Comparison of ENCODE assay signal across 9 mouse cellular contexts in the genomic region with DNA sequence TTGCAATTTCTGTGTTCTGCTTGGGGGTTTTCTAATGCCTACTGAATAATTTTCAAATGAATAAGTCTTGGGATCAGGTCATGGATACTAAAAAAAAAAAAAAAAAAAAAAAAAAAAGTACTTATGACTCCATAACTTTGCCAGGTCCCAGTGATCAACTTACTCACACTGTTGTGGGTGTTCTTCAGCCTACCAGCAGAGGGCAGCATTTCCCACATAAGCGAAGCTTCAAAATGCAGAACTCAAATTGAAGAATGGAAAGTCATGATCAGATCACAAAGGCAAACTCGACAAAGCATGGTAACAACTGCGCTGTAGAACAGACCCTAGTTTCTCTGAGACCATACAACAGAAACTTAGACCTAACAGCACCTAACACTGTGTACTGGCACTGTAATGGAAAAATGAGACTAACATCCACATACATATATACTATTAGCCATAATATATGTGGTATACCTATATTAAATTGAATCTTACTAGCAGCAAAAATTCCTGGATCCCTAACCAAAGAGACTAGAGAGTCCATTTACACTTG.
DNase-seq lines count a peak whose midpoint lies in the region; ATAC-seq and TF ChIP-seq lines count a peak whose summit lies in the region.
"Had no signal": no experiment of that assay in that cellular context is flagged by ENCODE, and none has a peak within 500 bp of the region (broad histone marks: within the 10 kb centered on the region; RNA-seq: fewer than 3 reads in every experiment).

No protein-coding gene starts in this region.

- peak; percentile 93 to 95 for TF ChIP-seq CTCF in CH12.LX (conservative IDR thresholded peaks at IDR 0.05 in 1 of 2, IDR thresholded peaks at IDR 0.05 in 1 of 2; ENCODE audit: low read depth in 2 of 2, low read length in 2 of 2)
- TF ChIP-seq CTCF in layer of hippocampus, adult 2 months (conservative IDR thresholded peaks at IDR 0.05): peak; percentile 91

- no peak for TF ChIP-seq EP300 in CH12.LX (IDR thresholded peaks at IDR 0.05; ENCODE audit: low read length)

- no peaks in the 10 kb centered on the region for H3K27me3 ChIP-seq in CH12.LX (replicated peaks)
- no peaks in the 10 kb centered on the region for H3K27me3 ChIP-seq in embryonic facial prominence, embryonic 14.5 days (replicated peaks; ENCODE audit: control insufficient read depth, insufficient read depth, low read length)
- H3K27me3 ChIP-seq: limb, embryonic 12.5 days had no signal

- in situ Hi-C loops in CH12.LX (cut with MboI; ENCODE audit: low pct_ligation_motif_present, low pct_unique_long_range_greater_than_20kb, low sequenced_read_pairs): loop anchor here (10.0 kb wide), 1 partner anchor 198 kb away; a partner anchor contains a TSS

- peak; percentile 74 for DNase-seq in CH12.LX (ENCODE audit: extremely low read depth)
- DNase-seq in adrenal gland, postnatal 36 days: peak; percentile 77 to 86
- DNase-seq in embryonic facial prominence, embryonic 14.5 days (ENCODE audit: low spot score): peak; percentile 85
- DNase-seq in heart, adult 9 months (ENCODE audit: low spot score in 2 of 2): peak; percentile 39 to 59
- peak; percentile 67 to 74 for DNase-seq in layer of hippocampus, adult 2 months (ENCODE audit: low spot score in 2 of 2)
- peak; percentile 80 for DNase-seq in lung, postnatal 36 days
- DNase-seq in retina, postnatal 1 day: peak; percentile 76
- DNase-seq in urinary bladder, adult 2 months (ENCODE audit: low spot score): peak; percentile 26

- no peaks in the 10 kb centered on the region for H3K79me2 ChIP-seq in CH12.LX (replicated peaks; ENCODE audit: control insufficient read depth, extremely low read depth, insufficient read depth, poor library complexity, severe bottlenecking)

- no peak overlapping the region for H3K4me3 ChIP-seq in CH12.LX (replicated peaks in 1 of 3; ENCODE audit: low read depth in 2 of 3, low read length in 2 of 3, poor library complexity in 1 of 3)
- H3K4me3 ChIP-seq in embryonic facial prominence, embryonic 14.5 days (ENCODE audit: low read depth, low read length): no peak overlapping the region
- no peak overlapping the region; the same call in 1 of the 2 replicates for H3K4me3 ChIP-seq in layer of hippocampus, adult 2 months
- H3K4me3 ChIP-seq: limb, embryonic 12.5 days had no signal

- no peaks in the 10 kb centered on the region for H3K4me1 ChIP-seq in CH12.LX (ENCODE audit: control insufficient read depth in 1 of 2, insufficient read depth in 2 of 2)
- no peaks in the 10 kb centered on the region for H3K4me1 ChIP-seq in embryonic facial prominence, embryonic 14.5 days (ENCODE audit: control insufficient read depth, insufficient read depth, low read length)
- H3K4me1 ChIP-seq: limb, embryonic 12.5 days had no signal

- no peak overlapping the region for H3K27ac ChIP-seq in CH12.LX (ENCODE audit: insufficient read depth, low read depth)
- H3K27ac ChIP-seq in embryonic facial prominence, embryonic 14.5 days (replicated peaks; ENCODE audit: low read depth, low read length): no peak overlapping the region
- no peak overlapping the region for H3K27ac ChIP-seq in layer of hippocampus, adult 2 months
- H3K27ac ChIP-seq: limb, embryonic 12.5 days had no signal

- peak; percentile 50; the same call in 1 of the 2 replicates for ATAC-seq in embryonic facial prominence, embryonic 14.5 days (ENCODE audit: low read depth)

- TF ChIP-seq RAD21 in CH12.LX (IDR thresholded peaks at IDR 0.05; ENCODE audit: low read depth, low read length): peak; percentile 85

- WGBS in embryonic facial prominence, embryonic 14.5 days: 19% methylated on average over 3 of the region's 3 CpGs

- no peak for TF ChIP-seq POLR2A in CH12.LX (IDR thresholded peaks at IDR 0.05; ENCODE audit: low read depth, low read length)

- no peaks in the 10 kb centered on the region for H3K9me3 ChIP-seq in CH12.LX (replicated peaks; ENCODE audit: low read length)
- no peaks in the 10 kb centered on the region for H3K9me3 ChIP-seq in embryonic facial prominence, embryonic 14.5 days (ENCODE audit: control insufficient read depth, low read length)
- H3K9me3 ChIP-seq: limb, embryonic 12.5 days had no signal

- no peaks in the 10 kb centered on the region for H3K36me3 ChIP-seq in CH12.LX (replicated peaks in 1 of 2; ENCODE audit: control insufficient read depth in 1 of 2, insufficient read depth in 1 of 2, low read length in 1 of 2)
- no peaks in the 10 kb centered on the region for H3K36me3 ChIP-seq in embryonic facial prominence, embryonic 14.5 days (ENCODE audit: control insufficient read depth, insufficient read depth, low read length)
- H3K36me3 ChIP-seq: limb, embryonic 12.5 days had no signal

- no peak overlapping the region for H3K4me2 ChIP-seq in CH12.LX (ENCODE audit: insufficient read depth, low read depth, poor library complexity, severe bottlenecking)
- H3K4me2 ChIP-seq in embryonic facial prominence, embryonic 14.5 days (ENCODE audit: low read depth, low read length): no peak overlapping the region
- H3K4me2 ChIP-seq: limb, embryonic 12.5 days had no signal

- dilution Hi-C loops in CH12.LX (cut with MboI; ENCODE audit: extremely low pct_ligation_motif_present, extremely low pct_unique_long_range_greater_than_20kb, low sequenced_read_pairs): no loop called here

- no peak overlapping the region for H3K9ac ChIP-seq in CH12.LX (ENCODE audit: insufficient read depth, low read depth)
- H3K9ac ChIP-seq in embryonic facial prominence, embryonic 14.5 days (ENCODE audit: low read depth, low read length): no peak overlapping the region
- H3K9ac ChIP-seq: limb, embryonic 12.5 days had no signal

TF ChIP-seq in CH12.LX, 34 proteins besides CTCF, POLR2A, EP300 and RAD21:
- TF ChIP-seq CHD1 (IDR thresholded peaks at IDR 0.05; ENCODE audit: low read depth, low read length): no peak
- no peak for TF ChIP-seq USF2 (conservative IDR thresholded peaks at IDR 0.05; ENCODE audit: low read depth, low read length)
- TF ChIP-seq NELFE (IDR thresholded peaks at IDR 0.05; ENCODE audit: low read depth, low read length): no peak
- TF ChIP-seq BHLHE40 (IDR thresholded peaks at IDR 0.05; ENCODE audit: low read depth, low read length): no peak
- TF ChIP-seq ZNF384 (IDR thresholded peaks at IDR 0.05; ENCODE audit: low read depth, low read length): peak; percentile 70
- peak; percentile 92 for TF ChIP-seq SMC3 (IDR thresholded peaks at IDR 0.05; ENCODE audit: low read depth, low read length)
- TF ChIP-seq ZC3H11A (IDR thresholded peaks at IDR 0.05; ENCODE audit: low read depth, low read length): peak; percentile 10; the same call in 1 of the 2 replicates
- TF ChIP-seq MAX (IDR thresholded peaks at IDR 0.05; ENCODE audit: low read length): no peak
- TF ChIP-seq PAX5 (IDR thresholded peaks at IDR 0.05; ENCODE audit: low read length): no peak
- TF ChIP-seq GABPA (IDR thresholded peaks at IDR 0.05; ENCODE audit: insufficient replicate concordance, low read depth, low read length): no peak
- TF ChIP-seq E2F4 (IDR thresholded peaks at IDR 0.05; ENCODE audit: insufficient replicate concordance, low read depth, low read length): no peak
- no peak for TF ChIP-seq JUN (IDR thresholded peaks at IDR 0.05; ENCODE audit: insufficient read depth, low read depth, low read length)
- TF ChIP-seq TCF12 (IDR thresholded peaks at IDR 0.05; ENCODE audit: low read depth, low read length): no peak
- no peak for TF ChIP-seq TBP (conservative IDR thresholded peaks at IDR 0.05; ENCODE audit: low read depth, low read length)
- TF ChIP-seq SIN3A (IDR thresholded peaks at IDR 0.05; ENCODE audit: low read length): no peak
- no peak for TF ChIP-seq UBTF (IDR thresholded peaks at IDR 0.05; ENCODE audit: low read depth, low read length)

Comparison
In these comparisons a context has a peak if more than half of its experiments do, and no peak if none do; other contexts are left out.
1. DNase-seq: peak in every context shown above with its lines; median percentile 85 in embryonic facial prominence, embryonic 14.5 days; 82 in adrenal gland, postnatal 36 days; 80 in lung, postnatal 36 days; 76 in retina, postnatal 1 day; 74 in CH12.LX; 70 in layer of hippocampus, adult 2 months; 49 in heart, adult 9 months; 26 in urinary bladder, adult 2 months.